Mouse (Mus musculus) kidney, postnatal 0 days (tissue): ENCODE data around the gene Ceacam19. TPM values are rescaled to one million over a fixed set of nuclear protein-coding genes. Genes with fewer than 3 reads are reported as not detected.

Experiments used
- ATAC-seq: fragments of 200-750 bp; cut with Nextera tagmentation; replicated peaks from 2 replicates; pipeline ENCODE4 v1.8.0; 2017; ENCODE audit warnings: low read depth, moderate number of reproducible peaks, moderate TSS enrichment, moderate library complexity; ENCODE audit not compliant: low FRiP score
- DNase-seq: peaks from one replicate; pipeline ENCODE4 v3.0.0-alpha.2; 2016; ENCODE audit warnings: low spot score
- H3K27ac ChIP-seq: fragments of 300-500 bp; sonication (generic); 2 replicates; pipeline ENCODE4 v1.5.1; 2014; ENCODE audit warnings: mild to moderate bottlenecking
- H3K27me3 ChIP-seq: fragments of 300-500 bp; sonication (generic); 2 replicates; pipeline ENCODE4 v1.6.1; 2014; ENCODE audit warnings: low read length, mixed read lengths; ENCODE audit not compliant: insufficient read depth
- H3K36me3 ChIP-seq: fragments of 300-500 bp; sonication (generic); 2 replicates; pipeline ENCODE4 v1.6.1; 2014; ENCODE audit warnings: low read length, mixed read lengths; ENCODE audit not compliant: insufficient read depth
- H3K4me1 ChIP-seq: fragments of 300-500 bp; sonication (generic); replicated peaks from 2 replicates; pipeline ENCODE4 v1.6.1; 2014; ENCODE audit warnings: antibody characterized with exemption, low read length, mixed read lengths; ENCODE audit not compliant: insufficient read depth
- H3K4me2 ChIP-seq: fragments of 300-500 bp; sonication (generic); 2 replicates; pipeline ENCODE4 v1.6.1; 2014; ENCODE audit warnings: mild to moderate bottlenecking, low read length, moderate library complexity, mixed read lengths
- H3K4me3 ChIP-seq: fragments of 300-500 bp; sonication (generic); replicated peaks from 2 replicates; pipeline ENCODE4 v1.5.1; 2014; ENCODE audit warnings: low read depth, low read length
- H3K9ac ChIP-seq: fragments of 300-500 bp; sonication (generic); 2 replicates; pipeline ENCODE4 v1.6.1; 2014; ENCODE audit warnings: low read depth, low read length
- H3K9me3 ChIP-seq: fragments of 300-500 bp; sonication (generic); replicated peaks from 2 replicates; pipeline ENCODE4 v1.6.1; 2016; ENCODE audit warnings: low read length, inconsistent platforms, mixed read lengths
- CTCF ChIP-seq: IDR thresholded peaks from 2 replicates; pipeline ENCODE4 v1.5.1; 2016; ENCODE audit warnings: antibody characterized with exemption, low read depth, mild to moderate bottlenecking, moderate library complexity
- WGBS: fragments of 180-500 bp; shearing (Covaris S2); extraction: QIAGEN DNeasy Blood & Tissue Kit; methylation state at CpG from one replicate; pipeline ENCODE4 v1.1.7; 2014; 5-methylcytosine and 5-hydroxymethylcytosine counted together
- polyA plus RNA-seq: library from polyadenylated mRNA; unstranded; fragments of >200 nt; fragmentation: Nextera tagmentation; extraction: Ambion mirVana; gene quantifications from 2 replicates; pipeline ENCODE4 v1.2.1, GENCODE M21; 2015

Ceacam19 gene
- polyA plus RNA-seq, 1 experiment from 2014 or later: 0.08 TPM

- H3K4me3 ChIP-seq: no peak overlapping the region
- no peaks in the 10 kb centered on the region for H3K27me3 ChIP-seq
- H3K9me3 ChIP-seq: no peaks in the 10 kb centered on the region
- H3K4me2 ChIP-seq: no peak overlapping the region
- DNase-seq: peak; percentile 15
- no peak for ATAC-seq
- no peak overlapping the region for H3K9ac ChIP-seq
- 49% methylated on average over 5 of the region's 6 CpGs for WGBS
- H3K36me3 ChIP-seq: no peaks in the 10 kb centered on the region
- TF ChIP-seq CTCF: no peak
- H3K27ac ChIP-seq: no peak overlapping the region
- peaks cover 26% of the 10 kb centered on the region for H3K4me1 ChIP-seq
These were observed 61.0 kb downstream of the Ceacam19 start for GRCm38 (mm10) chr7:19826756-19827155.

Other genes with a start within 250 kb of the Ceacam19 start
- gene Clptm1, start 222.9 kb downstream of the Ceacam19 start, polyA plus RNA-seq: 96.9 and 97.8 TPM in 2 replicates
- gene Apoc2, start 210.0 kb downstream of the Ceacam19 start, polyA plus RNA-seq: 1.8 and 2.4 TPM in 2 replicates
- gene Gm44805, start 206.5 kb downstream of the Ceacam19 start, polyA plus RNA-seq: 0.79 TPM in 1 of 2 replicates, not detected in the other
- gene Apoc4, start 206.5 kb downstream of the Ceacam19 start, polyA plus RNA-seq: 0.26 and 0.60 TPM in 2 replicates
- gene Apoc1, start 195.3 kb downstream of the Ceacam19 start, polyA plus RNA-seq: 37.1 and 48.4 TPM in 2 replicates
- gene Apoe, start 188.8 kb downstream of the Ceacam19 start, polyA plus RNA-seq: 511 and 585 TPM in 2 replicates
- 163 and 167 TPM in 2 replicates for gene Tomm40, start 172.5 kb downstream of the Ceacam19 start, polyA plus RNA-seq
- gene Nectin2, start 137.5 kb downstream of the Ceacam19 start, polyA plus RNA-seq: 112 and 114 TPM in 2 replicates
- gene Bcam, start 116.9 kb downstream of the Ceacam19 start, polyA plus RNA-seq: 378 and 394 TPM in 2 replicates
- gene Cblc, start 91.2 kb downstream of the Ceacam19 start, polyA plus RNA-seq: 14.6 and 16.9 TPM in 2 replicates
- 3.5 and 3.8 TPM in 2 replicates for gene Bcl3, start 65.2 kb downstream of the Ceacam19 start, polyA plus RNA-seq
- not detected in 2 replicates for gene Gm19345, start 36.0 kb downstream of the Ceacam19 start, polyA plus RNA-seq
- gene Ceacam16, start 26.7 kb downstream of the Ceacam19 start, polyA plus RNA-seq: not detected in 2 replicates
- 7.3 and 7.8 TPM in 2 replicates for gene Pvr, start 33.2 kb upstream of the Ceacam19 start, polyA plus RNA-seq
- gene Igsf23, start 62.8 kb upstream of the Ceacam19 start, polyA plus RNA-seq: 0.10 and 0.13 TPM in 2 replicates
- not detected in 2 replicates for gene Ceacam20, start 77.4 kb upstream of the Ceacam19 start, polyA plus RNA-seq
- not detected in 2 replicates for gene Nlrp9b, start 103.5 kb upstream of the Ceacam19 start, polyA plus RNA-seq
- gene Vmn1r91, start 211.7 kb upstream of the Ceacam19 start, polyA plus RNA-seq: not detected in 2 replicates
- gene Gm16442, start 234.6 kb upstream of the Ceacam19 start, polyA plus RNA-seq: not detected in 2 replicates